Mouse (Mus musculus) adrenal gland, postnatal 14 days (tissue): Measurements from ENCODE around the gene Mettl8. TPM values are rescaled to one million over a fixed set of nuclear protein-coding genes. Genes with fewer than 3 reads are reported as not detected.

Experiments used
- DNase-seq: peaks from one replicate; pipeline ENCODE4 v3.0.0; 2021; ENCODE audit warnings: mixed read lengths
- total RNA-seq: library from RNA; stranded (reverse); gene quantifications from 2 replicates; pipeline ENCODE4 v1.2.3, GENCODE M21; 2021

The Mettl8 gene
- total RNA-seq, 1 experiment from 2014 or later: 11.6 TPM

- no peak for DNase-seq
Observed at GRCm38 (mm10) chr2:71033987-71034386, 21.4 kb downstream of the Mettl8 start.

- no peak for DNase-seq
Observed at GRCm38 (mm10) chr2:71033014-71033413, 22.4 kb downstream of the Mettl8 start.

GRCm38 (mm10) chr2:71031973-71032794 lies 23.2 kb downstream of the Mettl8 start:
- no peak for DNase-seq

- no peak for DNase-seq
Observed at GRCm38 (mm10) chr2:71030663-71031062, 24.7 kb downstream of the Mettl8 start.

GRCm38 (mm10) chr2:71027631-71028030 lies 27.8 kb downstream of the Mettl8 start:
- no peak for DNase-seq

- peak; percentile 38 for DNase-seq
Observed at GRCm38 (mm10) chr2:71026787-71027186, 28.6 kb downstream of the Mettl8 start.

GRCm38 (mm10) chr2:71025576-71026315 lies 29.6 kb downstream of the Mettl8 start:
- DNase-seq: no peak

- DNase-seq: no peak
Observed at GRCm38 (mm10) chr2:71023986-71024385, 31.4 kb downstream of the Mettl8 start.

GRCm38 (mm10) chr2:71022991-71023390 lies 32.4 kb downstream of the Mettl8 start:
- DNase-seq: no peak

GRCm38 (mm10) chr2:71020674-71021073 lies 34.7 kb downstream of the Mettl8 start:
- DNase-seq: no peak

- DNase-seq: no peak
Observed at GRCm38 (mm10) chr2:71019704-71020375, 35.5 kb downstream of the Mettl8 start.

- DNase-seq: no peak
Observed at GRCm38 (mm10) chr2:71019277-71019676, 36.1 kb downstream of the Mettl8 start.

GRCm38 (mm10) chr2:71013521-71013920 lies 41.9 kb downstream of the Mettl8 start:
- peak; percentile 56 for DNase-seq

GRCm38 (mm10) chr2:71011816-71012215 lies 43.6 kb downstream of the Mettl8 start:
- DNase-seq: peak; percentile 27

- DNase-seq: peak; percentile 39
Observed at GRCm38 (mm10) chr2:71004354-71004753, 51.0 kb downstream of the Mettl8 start.

GRCm38 (mm10) chr2:71002509-71002908 lies 52.9 kb downstream of the Mettl8 start:
- no peak for DNase-seq

GRCm38 (mm10) chr2:70998771-70999170 lies 56.6 kb downstream of the Mettl8 start:
- DNase-seq: no peak

- no peak for DNase-seq
Observed at GRCm38 (mm10) chr2:70996438-70996837, 58.9 kb downstream of the Mettl8 start.

- no peak for DNase-seq
Observed at GRCm38 (mm10) chr2:70995900-70996299, 59.5 kb downstream of the Mettl8 start.

- no peak for DNase-seq
Observed at GRCm38 (mm10) chr2:70993740-70994139, 61.6 kb downstream of the Mettl8 start.

- DNase-seq: peak; percentile 81
Observed at GRCm38 (mm10) chr2:70992715-70993114, 62.7 kb downstream of the Mettl8 start.

GRCm38 (mm10) chr2:70990196-70990595 lies 65.2 kb downstream of the Mettl8 start:
- DNase-seq: peak; percentile 27
